Mouse (Mus musculus): ENCODE data around the gene Mlst8.

Mlst8 gene

GRCm38 (mm10) chr17:24478663-24479380 lies at the start of gene Mlst8:
Gene Mlst8, minus strand, starts transcription at chr17:24479078.
- DNase-seq (ENCODE audit: low spot score in 2 of 2), result peak; percentile 97 to 98

DNA sequence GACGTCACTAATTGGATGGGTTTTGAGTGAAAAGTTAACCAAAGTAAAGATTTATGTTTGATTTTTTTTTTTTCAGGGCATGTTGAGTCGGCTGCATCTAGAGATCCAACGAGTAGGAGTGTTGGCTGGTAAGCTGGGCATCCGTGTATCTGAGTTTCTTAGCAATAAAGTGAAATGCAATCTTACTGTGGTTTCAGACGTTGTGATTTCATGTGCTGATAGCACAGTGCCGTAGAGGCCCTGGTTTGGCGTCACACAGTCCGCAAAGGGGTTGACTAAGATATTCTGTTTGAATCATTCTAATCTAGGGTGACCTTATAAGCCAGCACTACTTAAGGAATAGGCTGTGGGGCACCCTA lies 49.7 kb upstream of the Mlst8 start:
- peak in 1 of 2 experiments; percentile 21 for DNase-seq (ENCODE audit: low spot score in 2 of 2)

GRCm38 (mm10) chr17:24527723-24528559 lies 49.1 kb upstream of the Mlst8 start, which contains the start of gene Traf7:
Gene Traf7, minus strand, starts transcription at chr17:24527938.
- DNase-seq (ENCODE audit: low spot score in 2 of 2), result peak; percentile 96 to 100

- DNase-seq (ENCODE audit: low spot score in 2 of 2), result no peak
Observed at GRCm38 (mm10) chr17:24527315-24527714, 48.4 kb upstream of the Mlst8 start.

DNA sequence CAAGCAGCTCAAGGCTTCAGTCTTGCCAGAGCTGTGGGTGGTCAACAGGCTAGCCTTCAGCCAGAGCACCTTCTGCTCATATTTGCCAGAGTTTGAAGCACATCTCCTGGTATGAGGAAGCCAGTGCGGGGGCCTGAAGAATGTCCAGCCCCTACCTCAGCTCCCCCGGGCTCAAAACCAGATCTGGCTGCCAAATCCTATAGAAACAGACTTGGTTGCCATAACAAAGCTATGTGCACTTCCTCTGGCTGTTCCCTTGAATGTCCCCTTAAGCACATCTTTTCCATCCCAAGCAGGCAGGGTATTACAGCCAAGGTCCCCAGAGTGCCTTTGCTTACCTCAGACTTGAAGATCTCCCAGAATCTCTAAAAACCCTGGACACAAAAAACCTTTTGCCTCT lies 45.9 kb upstream of the Mlst8 start:
- DNase-seq (ENCODE audit: low spot score in 2 of 2), result peak in 1 of 2 experiments; percentile 19

DNA sequence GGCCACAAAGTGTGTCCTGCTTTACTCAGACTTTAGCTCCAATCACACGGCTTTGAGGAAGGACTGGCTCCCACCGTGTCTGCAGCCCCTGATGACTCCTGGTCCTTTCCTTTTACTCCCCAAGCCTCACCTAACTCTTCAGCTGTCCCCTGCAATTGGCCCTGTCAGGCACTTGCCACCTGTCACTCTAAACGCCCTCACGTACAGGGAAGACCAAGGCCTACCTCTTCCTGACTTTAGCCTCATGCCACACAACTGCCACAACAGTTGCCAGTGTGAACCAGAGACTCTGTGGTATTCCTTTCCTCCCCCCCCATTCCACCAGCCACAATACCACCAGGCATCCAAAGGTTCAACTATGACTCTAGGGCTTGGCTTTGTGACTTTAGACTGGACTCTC lies 41.6 kb upstream of the Mlst8 start:
- DNase-seq (ENCODE audit: low spot score in 2 of 2), result no peak

- DNase-seq (ENCODE audit: low spot score in 2 of 2), result no peak
Observed at GRCm38 (mm10) chr17:24514270-24515257, 35.7 kb upstream of the Mlst8 start.

- DNase-seq (ENCODE audit: low spot score in 2 of 2), result peak; percentile 77 to 84
Observed at GRCm38 (mm10) chr17:24513609-24514008, 34.7 kb upstream of the Mlst8 start.

GRCm38 (mm10) chr17:24507806-24508460 lies 29.1 kb upstream of the Mlst8 start:
- DNase-seq (ENCODE audit: low spot score in 2 of 2), result peak in 1 of 2 experiments; percentile 45

- peak; percentile 70 to 72 for DNase-seq (ENCODE audit: low spot score in 2 of 2)
Observed at GRCm38 (mm10) chr17:24507129-24507664, 28.3 kb upstream of the Mlst8 start.

GRCm38 (mm10) chr17:24506332-24507070 lies 27.6 kb upstream of the Mlst8 start:
- peak; percentile 66 to 69 for DNase-seq (ENCODE audit: low spot score in 2 of 2)

DNA sequence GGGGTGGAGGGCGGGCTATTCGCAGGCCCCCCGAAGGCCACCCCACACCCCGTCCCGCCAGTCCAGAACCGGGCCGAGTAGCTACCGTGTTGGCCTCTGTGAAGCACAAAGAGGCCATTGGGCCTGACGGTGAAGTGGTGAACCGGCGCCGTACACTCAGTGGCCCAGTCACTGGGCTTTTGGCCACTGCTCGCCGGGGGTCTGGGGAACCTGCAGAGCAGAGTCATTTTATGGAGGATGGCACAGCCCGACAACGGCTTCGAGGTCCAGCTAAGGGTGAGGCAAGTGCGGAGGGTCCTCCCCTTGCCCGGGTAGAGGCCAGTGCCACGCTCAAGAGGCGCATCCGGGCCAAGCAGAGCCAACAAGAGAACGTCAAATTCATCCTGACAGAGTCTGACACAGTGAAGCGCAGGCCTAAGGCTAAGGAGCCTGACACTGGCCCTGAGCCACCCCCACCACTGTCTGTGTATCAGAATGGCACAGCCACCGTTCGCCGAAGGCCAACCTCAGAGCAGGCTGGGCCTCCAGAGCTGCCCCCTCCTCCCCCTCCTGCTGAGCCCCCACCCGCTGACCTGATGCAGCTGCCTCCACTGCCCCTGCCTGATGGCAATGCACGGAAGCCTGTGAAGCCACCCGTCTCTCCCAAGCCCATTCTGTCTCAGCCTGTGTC lies 26.5 kb upstream of the Mlst8 start:
- DNase-seq (ENCODE audit: low spot score in 2 of 2), result peak in 1 of 2 experiments; percentile 31

GRCm38 (mm10) chr17:24504085-24504484 lies 25.2 kb upstream of the Mlst8 start:
- no peak for DNase-seq (ENCODE audit: low spot score in 2 of 2)

- DNase-seq (ENCODE audit: low spot score in 2 of 2), result peak in 1 of 2 experiments; percentile 29
Observed at GRCm38 (mm10) chr17:24502208-24502607, 23.3 kb upstream of the Mlst8 start.

GRCm38 (mm10) chr17:24496026-24496425 lies 17.1 kb upstream of the Mlst8 start:
- DNase-seq (ENCODE audit: low spot score in 2 of 2), result no peak

- peak; percentile 66 to 75 for DNase-seq (ENCODE audit: low spot score in 2 of 2)
Observed at GRCm38 (mm10) chr17:24495443-24495842, 16.6 kb upstream of the Mlst8 start.

- DNase-seq (ENCODE audit: low spot score in 2 of 2), result peak; percentile 80
Observed at GRCm38 (mm10) chr17:24494627-24495335, 15.9 kb upstream of the Mlst8 start.

GRCm38 (mm10) chr17:24490399-24490798 lies 11.5 kb upstream of the Mlst8 start:
- DNase-seq (ENCODE audit: low spot score in 2 of 2), result peak; percentile 79 to 80

All from right cerebral cortex, postnatal 10 days (tissue).